Mouse (Mus musculus) brain, embryonic 14.5 days (tissue): ENCODE results near the gene Cep19. TPM values are rescaled to one million over a fixed set of nuclear protein-coding genes. Genes with fewer than 3 reads are reported as not detected.

Experiments used
- DNase-seq: peaks from one replicate; pipeline ENCODE4 v3.0.0-alpha.2; 2011; ENCODE audit warnings: low read depth
- CTCF ChIP-seq: fragments of 200-500 bp; IDR thresholded peaks from 2 replicates; pipeline ENCODE4 v1.5.1; 2012; ENCODE audit warnings: inconsistent platforms, mild to moderate bottlenecking, moderate library complexity, borderline replicate concordance; ENCODE audit not compliant: insufficient read depth, insufficient read length; ENCODE audit errors: extremely low read depth
- POLR2A ChIP-seq: fragments of 200-500 bp; IDR thresholded peaks from 2 replicates; pipeline ENCODE4 v1.6.1; 2012; ENCODE audit warnings: mild to moderate bottlenecking, inconsistent platforms, borderline replicate concordance; ENCODE audit not compliant: poor library complexity, insufficient read depth, insufficient read length, severe bottlenecking; ENCODE audit errors: extremely low read depth
- polyA plus RNA-seq: library from polyadenylated mRNA; depleted of rRNA; stranded (reverse); fragments of >200 nt; gene quantifications from 2 replicates; pipeline ENCODE4 v1.2.3, GENCODE M21; 2012

The Cep19 gene
- polyA plus RNA-seq, 1 experiment: 26.3 TPM

DNA sequence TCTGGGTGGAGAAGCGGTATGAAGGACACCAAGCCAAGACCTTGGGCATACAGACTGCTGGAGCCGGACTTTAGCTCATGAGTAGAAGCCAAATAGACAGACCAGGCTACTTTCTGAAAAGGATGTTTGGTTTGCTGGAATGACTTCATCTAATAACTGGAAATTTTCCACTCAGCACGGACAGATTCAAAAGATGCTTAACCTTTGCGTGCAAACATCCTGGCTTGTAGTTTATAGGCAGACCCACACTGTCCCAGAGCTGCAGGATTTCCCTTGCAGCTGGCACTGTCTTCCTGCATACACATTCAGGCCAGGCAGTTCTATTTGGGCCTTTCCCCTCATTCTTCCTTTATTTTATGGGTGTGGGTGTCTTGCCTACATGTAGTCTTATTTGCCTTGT is 27.4 kb downstream of the Cep19 start:
- TF ChIP-seq CTCF (no peak), POLR2A (no peak)
- DNase-seq: no peak

DNA sequence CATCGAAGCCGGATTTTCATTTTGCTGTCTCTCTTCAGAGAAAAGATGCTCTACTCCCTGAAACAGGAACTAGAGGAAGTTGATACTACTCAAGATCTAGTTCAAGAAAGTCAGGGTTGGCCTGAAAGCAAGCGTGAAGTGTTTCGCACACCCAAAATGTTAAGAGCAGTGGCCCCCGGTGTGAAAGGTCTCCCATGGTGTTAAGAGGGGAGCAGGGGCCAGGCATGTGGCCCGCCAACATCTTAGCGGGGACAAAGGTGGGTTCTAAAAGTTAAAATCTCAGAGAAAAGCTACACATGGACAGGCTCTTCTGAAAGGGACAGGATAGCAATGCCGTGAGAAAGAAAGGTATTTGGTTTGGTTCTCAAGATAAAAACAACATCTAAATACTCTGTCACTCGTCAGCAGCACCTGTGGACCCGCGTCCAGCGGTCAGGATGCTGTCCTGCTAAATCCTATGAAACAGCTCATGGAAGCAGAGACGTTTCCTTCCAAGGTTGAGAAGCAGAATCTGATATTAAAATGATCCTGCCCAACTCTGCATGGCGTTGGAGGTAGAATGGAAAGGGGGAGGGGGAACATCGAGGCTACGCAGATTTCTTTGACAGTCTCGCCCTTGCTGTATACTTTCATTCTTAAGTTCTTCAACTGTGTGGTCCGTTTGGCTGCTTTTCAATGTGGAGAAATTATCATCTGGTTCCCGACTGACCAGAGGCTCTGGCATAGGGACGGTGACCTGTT is 30.0 kb downstream of the Cep19 start:
- TF ChIP-seq CTCF (no peak), POLR2A (no peak)
- no peak for DNase-seq

DNA sequence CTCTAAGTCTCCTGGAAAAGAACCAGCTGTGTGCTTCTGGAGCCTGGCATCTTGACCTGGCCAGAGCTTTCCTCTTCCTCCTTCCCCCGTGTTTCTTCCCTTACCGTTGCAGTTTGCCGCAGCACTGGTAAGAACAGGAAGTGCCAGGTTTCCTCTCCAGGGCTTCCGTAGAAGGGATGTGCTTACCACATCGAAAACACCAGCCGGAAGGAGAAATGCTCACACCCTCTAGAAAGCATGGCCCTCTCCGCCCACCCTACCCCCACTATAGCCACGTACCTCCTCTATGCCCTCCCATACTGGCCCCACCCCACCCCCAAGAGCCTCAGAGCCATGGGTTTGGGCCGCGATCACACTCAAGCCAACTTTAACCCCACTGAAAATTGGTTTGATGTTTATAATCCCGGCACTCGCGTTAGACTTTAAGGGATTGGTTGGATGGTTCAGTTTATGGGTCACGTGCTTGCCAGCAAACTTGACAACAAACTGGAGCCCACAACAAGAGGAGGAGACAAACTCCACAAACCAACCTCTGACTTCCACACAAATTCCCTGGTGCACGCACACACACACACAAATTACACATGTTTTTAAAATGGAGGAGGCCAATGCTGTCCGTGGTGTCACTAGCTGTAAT is 30.7 kb downstream of the Cep19 start:
- DNase-seq: peak; percentile 2
- no peak for TF ChIP-seq CTCF
- no peak for TF ChIP-seq POLR2A

DNA sequence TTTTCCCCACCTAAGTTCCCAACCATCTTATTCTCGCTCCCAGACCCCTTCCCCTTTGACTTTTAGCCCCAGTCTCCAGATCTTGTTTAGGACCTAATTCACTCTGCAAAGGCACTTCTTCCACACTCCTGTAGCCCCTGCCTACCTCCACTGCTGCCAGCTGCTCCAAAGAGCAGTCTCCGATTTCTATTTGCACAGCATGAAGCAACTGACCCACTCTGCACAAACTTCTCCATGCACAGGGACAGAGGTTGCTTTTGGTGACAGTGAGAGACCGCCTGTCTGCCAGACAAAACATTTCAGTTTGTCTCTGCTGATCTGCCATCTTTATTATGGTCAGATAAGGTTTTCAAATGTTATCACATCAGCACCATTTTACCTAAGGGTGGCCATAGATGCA is 33.5 kb downstream of the Cep19 start:
- DNase-seq: no peak
- TF ChIP-seq CTCF (no peak), POLR2A (no peak)

GRCm38 (mm10) chr16:32135842-32136357 is 36.3 kb downstream of the Cep19 start:
- no peak for DNase-seq
- no peak for TF ChIP-seq CTCF
- TF ChIP-seq POLR2A: no peak

DNA sequence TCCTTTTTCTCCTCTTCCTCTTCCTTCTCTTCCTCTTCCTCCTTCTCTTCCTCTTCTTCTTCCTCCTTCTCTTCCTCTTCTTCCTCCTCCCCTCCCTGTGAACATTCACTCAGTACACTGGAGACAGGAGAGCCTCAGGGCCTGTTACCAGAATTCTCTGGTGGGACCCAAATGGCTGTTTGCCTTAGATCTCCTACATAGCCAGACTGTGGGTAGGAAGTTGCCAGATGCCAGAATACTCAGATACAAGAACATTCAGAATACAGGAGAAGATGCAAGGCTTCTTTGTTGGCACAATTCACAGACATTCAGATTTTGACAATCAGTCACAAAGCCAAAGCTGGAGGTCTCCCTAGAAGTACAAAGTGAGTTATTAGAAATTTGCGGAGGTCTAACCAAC is 39.4 kb downstream of the Cep19 start:
- TF ChIP-seq CTCF (no peak), POLR2A (no peak)
- DNase-seq: no peak

GRCm38 (mm10) chr16:32143766-32144165 is 44.2 kb downstream of the Cep19 start:
- DNase-seq: no peak
- TF ChIP-seq CTCF (no peak), POLR2A (no peak)

- TF ChIP-seq POLR2A: no peak
- TF ChIP-seq CTCF: no peak
- no peak for DNase-seq
These were observed 45.0 kb downstream of the Cep19 start for GRCm38 (mm10) chr16:32144592-32144991.

- DNase-seq: peak; percentile 50
- TF ChIP-seq POLR2A: no peak
- TF ChIP-seq CTCF: no peak
These were observed 48.1 kb downstream of the Cep19 start for GRCm38 (mm10) chr16:32147589-32148207.

DNA sequence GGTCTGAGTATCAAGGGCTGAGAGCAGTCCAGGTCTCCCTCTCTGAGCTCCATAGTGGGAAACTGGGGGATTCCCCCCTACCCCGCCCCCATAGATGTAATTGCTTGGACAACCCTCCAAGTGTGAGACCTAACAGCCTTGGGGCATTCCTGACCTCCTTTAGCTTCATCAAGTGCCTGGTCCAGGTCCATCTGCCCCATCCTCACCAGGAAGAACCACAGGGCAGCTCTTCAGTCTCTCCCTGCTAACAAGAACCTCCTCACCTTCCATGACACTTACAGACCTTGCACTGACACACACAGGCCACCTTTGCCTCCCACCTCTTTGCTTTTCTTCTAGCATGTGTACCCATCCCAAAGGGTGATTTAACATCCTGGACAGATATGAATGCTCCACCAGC is 54.4 kb downstream of the Cep19 start:
- TF ChIP-seq POLR2A (no peak), CTCF (no peak)
- no peak for DNase-seq

DNA sequence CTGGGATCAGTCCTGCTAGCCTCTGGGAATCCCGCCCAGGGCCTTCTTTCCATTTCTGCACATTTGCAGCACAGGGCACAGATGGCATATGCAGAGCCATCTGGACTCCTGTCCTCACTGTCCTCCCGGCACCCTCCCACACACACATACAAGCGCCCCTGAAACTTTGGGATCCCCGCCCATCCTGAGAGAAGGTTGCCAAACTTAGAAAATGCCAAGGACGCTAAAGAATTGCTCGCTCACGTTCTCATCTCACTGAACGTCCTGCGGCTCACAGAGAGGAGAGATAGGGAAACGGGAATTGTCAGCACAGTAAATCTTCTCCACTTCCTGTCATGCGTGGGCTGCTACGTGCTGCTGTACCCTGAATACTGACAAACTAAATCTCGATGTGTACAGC is 54.8 kb downstream of the Cep19 start:
- peak; percentile 73 for DNase-seq
- TF ChIP-seq POLR2A (no peak), CTCF (no peak)
